Comparison of ENCODE assay signal across 10 mouse cellular contexts in genomic region chr17:69365049-69365448, GRCm38 (mm10). TPM values are rescaled to one million over a fixed set of nuclear protein-coding genes. Genes with fewer than 3 reads are reported as not detected.
DNase-seq lines count a peak whose midpoint lies in the region; ATAC-seq lines count a peak whose summit lies in the region.
"Had no signal": no experiment of that assay in that cellular context is flagged by ENCODE, and none has a peak within 500 bp of the region (broad histone marks: within the 10 kb centered on the region; RNA-seq: fewer than 3 reads in every experiment).

No protein-coding gene starts in this region.

- no peak overlapping the region for H3K4me3 ChIP-seq in hindbrain, embryonic 11.5 days (ENCODE audit: low read depth, low read length)
- no peak overlapping the region for H3K4me3 ChIP-seq in hindbrain, embryonic 14.5 days (replicated peaks; ENCODE audit: low read length)
- H3K4me3 ChIP-seq: erythroblast, embryonic 14.5 days; megakaryocyte, embryonic 14.5 days had no signal

- no peaks in the 10 kb centered on the region for H3K4me1 ChIP-seq in hindbrain, embryonic 11.5 days (replicated peaks; ENCODE audit: control insufficient read depth, insufficient read depth, low read length)
- H3K4me1 ChIP-seq in hindbrain, embryonic 14.5 days (replicated peaks; ENCODE audit: control insufficient read depth, insufficient read depth, low read length) = no peaks in the 10 kb centered on the region
- H3K4me1 ChIP-seq: megakaryocyte, embryonic 14.5 days had no signal

- no peak overlapping the region for H3K27ac ChIP-seq in hindbrain, embryonic 11.5 days (ENCODE audit: low read depth, low read length)
- H3K27ac ChIP-seq in hindbrain, embryonic 14.5 days = no peak overlapping the region

- no peaks in the 10 kb centered on the region for H3K36me3 ChIP-seq in hindbrain, embryonic 11.5 days (ENCODE audit: control insufficient read depth, insufficient read depth, low read length)
- no peaks in the 10 kb centered on the region for H3K36me3 ChIP-seq in hindbrain, embryonic 14.5 days (replicated peaks; ENCODE audit: control insufficient read depth, insufficient read depth)

- H3K27me3 ChIP-seq in hindbrain, embryonic 11.5 days (ENCODE audit: control insufficient read depth, insufficient read depth, low read length) = no peaks in the 10 kb centered on the region
- H3K27me3 ChIP-seq in hindbrain, embryonic 14.5 days (ENCODE audit: control insufficient read depth, insufficient read depth, low read length) = no peaks in the 10 kb centered on the region
- H3K27me3 ChIP-seq: megakaryocyte, embryonic 14.5 days had no signal

- no peak for ATAC-seq in hindbrain, embryonic 11.5 days (ENCODE audit: low FRiP score)
- no peak for ATAC-seq in hindbrain, embryonic 14.5 days (ENCODE audit: low FRiP score)

- no peaks in the 10 kb centered on the region for H3K9me3 ChIP-seq in hindbrain, embryonic 11.5 days (ENCODE audit: control insufficient read depth, low read length)
- no peaks in the 10 kb centered on the region for H3K9me3 ChIP-seq in hindbrain, embryonic 14.5 days (ENCODE audit: control insufficient read depth, low read length)

- H3K9ac ChIP-seq in hindbrain, embryonic 11.5 days (ENCODE audit: low read depth, low read length) = no peak overlapping the region
- no peak overlapping the region for H3K9ac ChIP-seq in hindbrain, embryonic 14.5 days

- peak; percentile 52 for DNase-seq in hindbrain, embryonic 11.5 days (ENCODE audit: low spot score)
- DNase-seq in hindbrain, embryonic 14.5 days (ENCODE audit: low spot score) = no peak
- peak; percentile 69 to 70 for DNase-seq in B cell, adult 2 months
- DNase-seq in MN1 (ENCODE audit: low spot score) = peak; percentile 47
- peak; percentile 74 for DNase-seq in induced T-regulatory cell, adult 2 months (ENCODE audit: low read depth)
- DNase-seq in spleen, postnatal 4 days (ENCODE audit: low spot score in 2 of 2) = peak; percentile 66 to 84
- DNase-seq in layer of hippocampus, postnatal 36 days = no peak
- DNase-seq in gastrocnemius, postnatal 25 days = no peak

- whole genome bisulfite sequencing in hindbrain, embryonic 11.5 days = 88% methylated on average over 3 of the region's 3 CpGs
- 80% methylated on average over 3 of the region's 3 CpGs for WGBS in hindbrain, embryonic 14.5 days

- no peak overlapping the region for H3K4me2 ChIP-seq in hindbrain, embryonic 11.5 days (replicated peaks; ENCODE audit: low read depth, low read length)
- H3K4me2 ChIP-seq in hindbrain, embryonic 14.5 days (replicated peaks) = no peak overlapping the region

RNA-seq across cellular contexts. Expression of gene Zbtb14, which starts 17.8 kb away (rescaled TPM):
- 26.0 and 33.5 TPM in 2 replicates for polyA plus RNA-seq in hindbrain, embryonic 11.5 days (2014; fragmentation: Nextera tagmentation; extraction: Ambion mirVana)
- polyA plus RNA-seq in hindbrain, embryonic 14.5 days (2014; fragmentation: Nextera tagmentation; extraction: Ambion mirVana) = 25.1 and 26.2 TPM in 2 replicates
- 10 to 100 TPM; 21.5 to 22.1 TPM for total RNA-seq in layer of hippocampus, postnatal 36 days (2021)
- total RNA-seq in gastrocnemius, postnatal 25 days (2021) = 1 to 10 TPM; 6.2 to 8.3 TPM

Comparison
In these comparisons a context has a peak if more than half of its experiments do, and no peak if none do; other contexts are left out.
1. DNase-seq: peak in hindbrain, embryonic 11.5 days (single experiment), B cell, adult 2 months (2 of 2), MN1 (single experiment), induced T-regulatory cell, adult 2 months (single experiment) and spleen, postnatal 4 days (2 of 2); none in hindbrain, embryonic 14.5 days (single experiment), layer of hippocampus, postnatal 36 days (0 of 2) and gastrocnemius, postnatal 25 days (single experiment).